Mouse (Mus musculus) limb, embryonic 10.5 days (tissue): ENCODE data around the gene Tmem258. TPM values are rescaled to one million over a fixed set of nuclear protein-coding genes. Genes with fewer than 3 reads are reported as not detected.
A peak's percentile ranks its signal among the peaks of the same experiment; 100 is the strongest.

ENCODE experiments used
- DNase-seq: peaks from one replicate; pipeline ENCODE4 v3.0.0-alpha.2; 2017; ENCODE audit warnings: low spot score
- H3K27ac ChIP-seq: fragments of 300-500 bp; sonication (generic); 2 replicates; pipeline ENCODE4 v1.5.1; 2016; ENCODE audit warnings: mild to moderate bottlenecking
- H3K27me3 ChIP-seq: fragments of 300-500 bp; sonication (generic); 2 replicates; pipeline ENCODE4 v1.6.1; 2016; ENCODE audit warnings: low read depth, mild to moderate bottlenecking; ENCODE audit not compliant: poor library complexity, severe bottlenecking
- H3K36me3 ChIP-seq: fragments of 300-500 bp; sonication (generic); 2 replicates; pipeline ENCODE4 v1.6.1; 2016; ENCODE audit warnings: mild to moderate bottlenecking, moderate library complexity
- H3K4me1 ChIP-seq: fragments of 300-500 bp; sonication (generic); 2 replicates; pipeline ENCODE4 v1.6.1; 2016
- H3K4me3 ChIP-seq: fragments of 300-500 bp; sonication (generic); 2 replicates; pipeline ENCODE4 v1.5.1; 2016; ENCODE audit warnings: mild to moderate bottlenecking, moderate library complexity
- H3K9me3 ChIP-seq: fragments of 300-500 bp; sonication (generic); replicated peaks from 2 replicates; pipeline ENCODE4 v1.6.1; 2016; ENCODE audit warnings: mild to moderate bottlenecking
- WGBS: fragments of 180-500 bp; shearing (Covaris S2); methylation state at CpG from one replicate; pipeline ENCODE4 v1.1.7; 2016; 5-methylcytosine and 5-hydroxymethylcytosine counted together
- microRNA-seq: library from miRNA; unstranded; fragments of <30 nt; microRNA quantifications from one replicate; pipeline ENCODE4, GENCODE M21; 2017
- polyA plus RNA-seq: library from polyadenylated mRNA; unstranded; fragments of >200 nt; fragmentation: Nextera tagmentation; extraction: Ambion mirVana; gene quantifications from 2 replicates; pipeline ENCODE4 v1.2.1, GENCODE M21; 2016

Gene Tmem258
- polyA plus RNA-seq, 1 experiment from 2014 or later: 420 TPM

DNA sequence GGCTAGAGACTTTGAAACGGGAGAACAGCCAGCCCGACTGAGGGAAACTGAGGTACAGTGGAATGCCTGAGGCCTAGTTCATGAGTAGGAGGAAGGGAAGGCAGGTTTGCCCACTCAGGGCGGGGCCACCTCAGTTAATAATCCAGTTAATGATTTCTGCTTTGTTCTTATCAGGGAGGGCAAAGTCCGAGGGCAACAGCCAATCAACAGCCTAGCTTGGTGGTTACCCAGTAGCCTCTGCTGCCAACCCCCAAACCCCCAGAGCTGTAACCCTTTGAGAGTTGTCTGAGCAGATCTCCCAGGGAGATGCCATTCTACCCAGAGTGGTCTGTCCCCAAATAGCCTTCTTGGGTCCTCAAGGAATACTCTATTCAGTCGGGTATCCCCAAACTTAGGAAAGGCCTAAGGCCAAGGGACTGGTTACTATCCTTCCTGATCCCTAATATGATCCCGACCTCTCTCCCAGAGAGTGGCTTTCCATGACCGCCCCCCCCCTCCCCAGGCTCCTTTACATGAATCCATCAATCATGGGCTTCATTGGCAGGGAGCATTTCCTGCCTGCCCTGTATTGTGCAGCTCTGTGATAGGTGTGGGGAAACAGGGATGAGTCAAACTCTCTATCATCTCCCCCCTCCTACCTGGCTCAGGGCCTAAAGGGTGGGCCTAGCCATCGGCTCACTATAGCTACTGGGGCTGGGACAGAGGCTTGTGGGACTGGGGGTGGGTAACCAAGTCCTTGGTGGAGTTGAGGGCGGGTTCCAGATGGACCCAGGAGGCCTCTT, 32.2 kb downstream of the Tmem258 start:
- 85% methylated on average over 9 of the region's 9 CpGs for WGBS
- Histone ChIP-seq H3K4me3 (no peak overlapping the region), H3K36me3 (no peaks in the 10 kb centered on the region), H3K27ac (no peak overlapping the region), H3K27me3 (peaks cover 12% of the 10 kb centered on the region; the same call in 1 of the 2 replicates), H3K9me3 (no peaks in the 10 kb centered on the region), H3K4me1 (peaks cover 60% of the 10 kb centered on the region)
- no peak for DNase-seq

DNA sequence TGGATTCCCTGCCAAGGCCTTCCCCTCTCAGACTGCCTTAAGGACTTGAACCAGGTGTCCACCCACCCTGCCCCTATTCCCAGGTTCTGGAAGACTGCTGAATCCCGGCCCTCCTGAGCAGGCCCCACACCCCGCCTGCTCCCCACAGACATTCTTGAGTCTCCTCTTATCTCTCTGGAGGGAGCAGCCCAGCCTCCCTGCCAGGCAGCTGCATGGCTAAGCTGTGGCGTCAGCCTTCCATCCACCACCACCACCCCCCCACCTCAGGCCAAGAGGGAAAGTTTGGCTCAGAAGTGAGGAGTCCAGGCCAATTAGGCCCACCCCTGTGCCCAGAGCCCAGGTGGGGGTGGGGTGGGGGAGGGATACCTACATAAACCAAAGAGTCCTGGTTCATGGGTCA, 34.7 kb downstream of the Tmem258 start:
- Histone ChIP-seq H3K36me3 (no peaks in the 10 kb centered on the region), H3K27ac (peak overlapping the region; percentile 65), H3K27me3 (peaks cover 9% of the 10 kb centered on the region; the same call in 1 of the 2 replicates), H3K9me3 (no peaks in the 10 kb centered on the region), H3K4me1 (peaks cover 48% of the 10 kb centered on the region), H3K4me3 (peak overlapping the region; percentile 24; the same call in 1 of the 2 replicates)
- no peak for DNase-seq
- WGBS: 43% methylated on average over 3 of the region's 3 CpGs

DNA sequence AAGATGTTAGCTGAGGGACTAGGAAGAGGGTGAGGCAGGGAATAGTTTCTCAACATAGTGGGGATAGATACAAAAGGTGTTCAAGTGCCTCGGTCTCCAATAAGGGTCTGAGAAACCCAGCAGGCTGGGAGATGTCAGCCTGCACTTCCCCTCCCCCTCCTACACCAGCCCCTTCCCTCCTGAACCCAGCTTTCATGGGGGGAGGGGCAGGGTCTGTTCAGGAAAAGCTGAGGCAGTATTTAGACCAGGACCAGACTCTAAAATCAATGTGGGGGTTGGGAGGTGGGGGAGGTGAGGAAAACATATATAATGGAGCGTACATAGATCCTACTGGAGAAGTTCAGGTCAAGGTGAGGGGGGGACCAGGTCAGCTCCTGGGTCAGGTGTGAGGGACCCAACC, 35.6 kb downstream of the Tmem258 start:
- Histone ChIP-seq H3K4me1 (peaks cover 57% of the 10 kb centered on the region), H3K36me3 (no peaks in the 10 kb centered on the region), H3K27ac (peak overlapping the region; percentile 89), H3K27me3 (peaks cover 9% of the 10 kb centered on the region; the same call in 1 of the 2 replicates), H3K9me3 (no peaks in the 10 kb centered on the region), H3K4me3 (peak overlapping the region; percentile 68)
- WGBS: 32% methylated on average over 2 of the region's 2 CpGs
- DNase-seq: no peak

DNA sequence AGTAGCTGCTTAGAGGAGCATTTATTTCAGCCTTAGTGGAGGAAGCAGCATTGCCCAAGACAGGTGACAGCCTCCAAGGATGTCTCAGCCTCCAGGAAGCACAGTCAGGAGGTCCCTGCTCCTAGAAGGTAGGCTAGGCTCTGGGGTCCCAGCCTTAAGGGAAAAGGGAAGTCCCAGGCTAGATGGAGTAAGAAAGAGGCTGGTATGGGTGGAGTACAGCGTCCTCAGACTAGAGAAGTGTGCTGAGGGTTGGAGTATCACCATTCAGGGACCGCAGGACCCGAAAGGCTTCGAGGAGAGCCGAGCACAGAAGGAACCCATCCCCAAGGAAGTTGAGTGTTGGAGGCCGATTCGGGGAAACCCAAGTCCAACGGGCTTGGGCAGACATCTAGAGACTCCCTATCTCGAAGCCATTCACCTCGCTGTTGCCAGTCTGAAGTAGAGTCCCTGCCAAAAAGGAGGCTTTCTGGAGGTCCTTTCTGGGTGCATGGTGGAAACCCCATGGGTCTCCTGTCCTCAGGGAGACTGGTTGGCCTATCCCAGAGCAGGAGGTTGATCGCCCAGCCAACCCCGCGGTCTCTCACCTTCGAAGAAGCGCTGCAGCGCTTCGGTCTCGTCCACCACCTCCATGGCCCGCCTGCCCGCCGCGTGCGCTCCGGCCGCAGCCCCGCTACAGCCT, 36.3 kb downstream of the Tmem258 start:
- 3% methylated on average over 26 of the region's 26 CpGs for WGBS

DNA sequence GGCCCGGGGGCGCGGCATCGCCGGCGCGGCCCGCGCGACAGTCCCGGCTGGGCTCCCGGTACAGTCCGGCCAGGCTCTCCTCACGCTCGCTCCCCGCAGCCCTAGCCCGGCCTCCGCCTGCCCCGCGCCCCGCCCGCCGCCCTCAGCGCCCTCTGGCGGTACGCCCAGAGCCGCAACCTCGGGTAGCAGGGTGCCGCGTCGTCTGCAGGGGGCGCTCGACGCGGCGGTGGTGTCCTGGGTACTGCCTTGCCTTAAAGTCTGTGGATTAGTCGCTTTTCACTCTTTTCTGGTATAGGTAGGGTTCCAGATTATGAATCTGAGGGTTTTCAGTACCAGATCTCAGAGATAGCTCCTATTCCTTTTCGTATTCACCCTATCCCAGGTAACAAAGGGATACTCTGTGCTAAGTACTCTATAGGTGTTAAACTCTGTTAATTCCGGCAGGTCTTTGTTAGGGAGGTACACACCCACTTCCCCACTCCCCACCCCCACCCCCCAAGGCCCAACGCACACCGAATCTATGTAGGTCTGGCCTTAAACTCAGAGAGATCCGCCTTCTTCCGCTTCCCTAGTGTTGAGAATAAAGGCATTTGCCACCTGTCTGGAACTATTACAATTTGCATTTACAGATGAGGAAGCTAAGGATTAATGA, 37.0 kb downstream of the Tmem258 start, which contains the start of gene Myrf:
TSS of gene Myrf (minus strand) at position 95 of the 652 bp plus-strand sequence.
- H3K4me3 ChIP-seq: peak within 1 kb of the TSS; percentile 68
- H3K27me3 ChIP-seq: peaks cover 10% of the 10 kb centered on the region; the same call in 1 of the 2 replicates
- DNase-seq: peak; percentile 92
- H3K4me1 ChIP-seq: peaks cover 60% of the 10 kb centered on the region
- peak within 1 kb of the TSS; percentile 89 for H3K27ac ChIP-seq
- no peaks in the 10 kb centered on the region for H3K36me3 ChIP-seq
- H3K9me3 ChIP-seq: no peaks in the 10 kb centered on the region
- 7% methylated on average over 43 of the region's 43 CpGs for WGBS

More for the DNA sequence above, 36.3 kb downstream of the Tmem258 start:
- H3K4me1 ChIP-seq: peaks cover 60% of the 10 kb centered on the region
- peaks cover 9% of the 10 kb centered on the region; the same call in 1 of the 2 replicates for H3K27me3 ChIP-seq
- H3K36me3 ChIP-seq: no peaks in the 10 kb centered on the region
- DNase-seq: no peak
- H3K27ac ChIP-seq: peak overlapping the region; percentile 89
- H3K4me3 ChIP-seq: peak overlapping the region; percentile 68
- H3K9me3 ChIP-seq: no peaks in the 10 kb centered on the region

DNA sequence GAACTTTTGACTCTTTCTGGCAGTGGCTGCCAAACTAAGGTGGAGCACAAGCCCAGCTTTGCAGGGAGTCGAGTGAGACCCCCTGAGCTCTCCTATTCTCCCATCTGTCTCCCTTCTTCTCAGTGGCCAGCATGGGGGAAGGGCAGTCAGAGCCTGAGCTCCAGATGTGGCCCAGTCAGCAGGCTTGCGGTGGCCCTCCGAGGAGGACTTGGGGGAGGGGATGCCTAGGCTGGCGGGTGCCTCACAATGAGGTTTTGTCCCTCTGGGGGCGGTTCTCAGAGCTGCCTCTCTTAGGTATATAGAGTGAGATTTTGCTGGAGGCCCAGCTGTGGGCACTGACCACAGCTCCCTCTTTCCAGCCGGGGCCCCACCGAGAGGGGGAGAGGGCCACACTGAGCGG, 39.1 kb downstream of the Tmem258 start:
- Histone ChIP-seq H3K9me3 (no peaks in the 10 kb centered on the region), H3K27me3 (peaks cover 25% of the 10 kb centered on the region), H3K4me3 (peak overlapping the region; percentile 10; the same call in 1 of the 2 replicates), H3K4me1 (peaks cover 75% of the 10 kb centered on the region), H3K36me3 (no peaks in the 10 kb centered on the region), H3K27ac (peak overlapping the region; percentile 80)
- peak; percentile 70 for DNase-seq
- 9% methylated on average over 8 of the region's 8 CpGs for WGBS

DNA sequence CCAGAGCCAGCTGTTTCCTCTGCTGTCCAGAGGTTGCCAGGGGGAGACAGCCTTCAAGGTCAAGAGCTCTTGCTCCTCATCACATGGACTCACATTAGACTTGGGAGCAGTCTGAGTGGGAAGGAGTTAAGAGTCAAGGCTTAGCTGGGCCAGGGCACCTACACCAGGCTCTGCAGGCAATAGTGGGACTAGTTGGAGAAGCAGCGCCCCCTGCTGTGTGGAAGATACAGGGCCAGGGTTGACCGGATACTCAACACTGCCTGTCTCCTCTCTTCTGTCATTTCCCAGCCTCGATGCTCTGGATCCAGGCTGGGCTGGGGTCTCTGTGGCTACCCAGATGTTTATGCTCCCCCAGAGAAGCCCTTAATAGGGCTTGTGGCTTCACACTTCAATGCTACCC, 40.4 kb downstream of the Tmem258 start:
- peaks cover 73% of the 10 kb centered on the region for H3K4me1 ChIP-seq

DNA sequence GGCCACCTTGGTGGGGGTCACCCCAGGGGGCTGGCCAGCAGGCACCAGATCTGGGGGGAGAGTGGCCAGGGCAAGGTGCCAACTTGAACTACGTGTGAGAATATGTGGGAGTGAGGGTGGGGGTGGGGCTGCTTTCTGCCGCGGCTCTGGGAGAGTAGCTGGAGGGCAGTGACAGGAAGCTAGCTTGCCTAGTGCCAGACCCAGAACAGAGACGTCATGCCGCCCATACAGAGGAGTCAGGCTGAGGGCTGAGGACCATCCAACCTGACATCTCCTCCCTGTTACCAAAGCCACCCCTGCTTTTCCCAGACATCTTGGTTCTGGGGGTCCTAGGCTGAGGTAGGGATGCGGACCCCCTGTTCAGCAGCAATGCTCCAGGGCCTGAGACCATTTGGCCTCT, 43.4 kb downstream of the Tmem258 start:
- Histone ChIP-seq H3K27ac (peak overlapping the region; percentile 37; the same call in 1 of the 2 replicates), H3K9me3 (no peaks in the 10 kb centered on the region), H3K4me3 (no peak overlapping the region), H3K4me1 (peaks cover 54% of the 10 kb centered on the region), H3K36me3 (no peaks in the 10 kb centered on the region), H3K27me3 (peaks cover 46% of the 10 kb centered on the region)
- DNase-seq: no peak
- 20% methylated on average over 6 of the region's 6 CpGs for WGBS

More for the DNA sequence above, 40.4 kb downstream of the Tmem258 start:
- Histone ChIP-seq H3K36me3 (no peaks in the 10 kb centered on the region), H3K9me3 (no peaks in the 10 kb centered on the region), H3K27me3 (peaks cover 34% of the 10 kb centered on the region), H3K27ac (peak overlapping the region; percentile 80), H3K4me3 (no peak overlapping the region)
- peak; percentile 67 for DNase-seq
- WGBS: 14% methylated on average over 3 of the region's 3 CpGs

DNA sequence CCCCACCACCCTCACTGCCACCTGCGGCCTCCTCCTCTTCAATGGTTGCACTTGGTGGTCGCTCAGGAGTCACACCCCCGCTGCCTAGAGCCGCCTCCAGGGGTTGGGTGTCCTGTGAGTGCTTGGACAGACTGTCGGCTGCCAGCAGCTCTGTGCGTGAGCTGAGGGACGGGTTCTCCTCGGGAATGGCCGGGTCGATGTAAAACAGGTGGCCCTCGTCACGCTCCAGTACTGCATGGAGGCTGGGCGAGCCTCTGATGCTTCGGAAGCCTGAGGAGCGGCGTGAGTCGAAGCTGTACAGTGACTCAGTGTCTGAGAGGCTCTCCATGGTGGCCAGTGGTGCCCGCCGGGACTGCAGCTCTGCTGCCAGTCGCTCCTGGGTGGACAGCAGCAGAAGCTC, 44.3 kb downstream of the Tmem258 start:
- Histone ChIP-seq H3K27me3 (peaks cover 46% of the 10 kb centered on the region), H3K4me3 (0 out of 2 replicates have a peak overlapping the region, but pooled peaks have one; percentile 1), H3K36me3 (no peaks in the 10 kb centered on the region), H3K9me3 (no peaks in the 10 kb centered on the region), H3K4me1 (peaks cover 46% of the 10 kb centered on the region), H3K27ac (peak overlapping the region; percentile 37; the same call in 1 of the 2 replicates)
- 34% methylated on average over 20 of the region's 20 CpGs for WGBS
- no peak for DNase-seq

Small RNAs within 50 kb of the gene (microRNA-seq; reads per million reads assigned to microRNA genes)
- 0.88 reads per million for gene Mir6993

Other genes starting within 250 kb of the Tmem258 start
- gene Fth1, start 223.4 kb upstream of the Tmem258 start, polyA plus RNA-seq: 1,175 and 1,229 TPM in 2 replicates
- gene Best1, start 202.4 kb upstream of the Tmem258 start, polyA plus RNA-seq: 2.3 TPM in 2 replicates
- gene Rab3il1, start 202.3 kb upstream of the Tmem258 start, polyA plus RNA-seq: 39.2 and 41.5 TPM in 2 replicates
- 2.4 and 3.2 TPM in 2 replicates for gene Fads3, start 162.4 kb upstream of the Tmem258 start, polyA plus RNA-seq
- 158 TPM in 2 replicates for gene Fads2, start 102.3 kb upstream of the Tmem258 start, polyA plus RNA-seq
- 142 and 155 TPM in 2 replicates for gene Fads1, start 21.1 kb upstream of the Tmem258 start, polyA plus RNA-seq
- 188 and 204 TPM in 2 replicates for gene Fen1, start 155 bp downstream of the Tmem258 start, polyA plus RNA-seq
- gene Myrf, start 36.7 kb downstream of the Tmem258 start, polyA plus RNA-seq: 6.8 and 8.4 TPM in 2 replicates
- gene Dagla, start 100.9 kb downstream of the Tmem258 start, polyA plus RNA-seq: 1.8 and 2.2 TPM in 2 replicates
- gene Syt7, start 185.1 kb downstream of the Tmem258 start, polyA plus RNA-seq: 0.33 and 0.41 TPM in 2 replicates